Mouse (Mus musculus): ENCODE data around the gene Gm5868.
"Not testable (repeated sequence)": the region's sequence is repeated elsewhere in the genome, so short reads cannot be mapped to it uniquely, and the experiment has no call there.

The Gm5868 gene

DNA sequence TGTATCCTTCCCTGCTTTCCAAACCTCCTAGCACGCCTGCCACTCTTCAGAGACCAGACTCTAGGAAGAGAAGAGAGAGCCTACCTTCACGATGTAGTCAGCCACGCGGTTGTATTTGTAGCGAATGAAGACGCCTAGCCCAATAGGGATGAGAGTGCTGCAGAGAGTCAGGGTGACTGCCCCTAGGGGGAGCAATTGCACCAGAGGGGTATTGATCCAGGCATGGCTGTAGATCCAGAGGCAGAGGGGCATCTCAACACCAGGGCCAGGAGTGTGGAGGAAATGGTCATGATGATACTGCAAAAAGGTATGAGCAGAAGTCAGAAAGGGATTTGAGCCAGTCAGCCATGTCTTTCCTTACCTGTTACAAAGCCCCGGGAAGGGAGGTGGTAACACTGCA is 1.2 kb downstream of the Gm5868 start:
- peak; percentile 17; the same call in 1 of the 2 replicates for TF ChIP-seq CTCF (conservative IDR thresholded peaks at IDR 0.05; ENCODE audit: low read length)
- H3K4me1 ChIP-seq (replicated peaks; ENCODE audit: low read depth, low read length); H3K36me3 ChIP-seq (ENCODE audit: insufficient read depth, low read length); H3K4me3 ChIP-seq (replicated peaks; ENCODE audit: low read length); H3K9me3 ChIP-seq (ENCODE audit: low read length): not testable (repeated sequence)
- H3K27me3 ChIP-seq (ENCODE audit: insufficient read depth, low read length), result peaks cover 61% of the 10 kb centered on the region

DNA sequence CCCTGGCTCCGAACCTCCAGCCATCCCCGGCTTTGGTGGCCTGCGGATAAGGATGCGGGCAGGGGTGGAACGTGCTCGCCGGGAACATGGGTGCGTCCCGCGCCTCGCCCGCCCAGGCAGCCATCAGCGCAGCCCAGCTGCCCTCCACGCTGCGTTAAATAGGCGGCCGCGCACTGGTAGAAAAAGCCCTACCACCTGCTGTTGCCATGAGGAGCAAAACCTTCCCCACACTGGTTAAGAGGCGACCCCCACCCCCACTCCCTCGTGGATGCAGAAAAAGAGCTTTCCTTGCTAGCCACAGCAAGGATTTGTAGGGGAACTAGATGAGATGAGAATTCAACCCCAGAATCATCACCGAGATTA is 6.4 kb downstream of the Gm5868 start, which contains the start of gene Zar1:
TSS of gene Zar1 (minus strand) at position 285 of the 363 bp plus-strand sequence.
- not testable (repeated sequence) for H3K9me3 ChIP-seq (ENCODE audit: low read length); H3K36me3 ChIP-seq (ENCODE audit: insufficient read depth, low read length); H3K4me1 ChIP-seq (replicated peaks; ENCODE audit: low read depth, low read length)
- H3K4me3 ChIP-seq (replicated peaks; ENCODE audit: low read length), result peak within 1 kb of the TSS; percentile 71
- H3K27me3 ChIP-seq (ENCODE audit: insufficient read depth, low read length), result peaks cover 57% of the 10 kb centered on the region

- not testable (repeated sequence) for H3K4me1 ChIP-seq (replicated peaks; ENCODE audit: low read depth, low read length); H3K9me3 ChIP-seq (ENCODE audit: low read length); H3K36me3 ChIP-seq (ENCODE audit: insufficient read depth, low read length)
- peak overlapping the region; percentile 71 for H3K4me3 ChIP-seq (replicated peaks; ENCODE audit: low read length)
- peaks cover 54% of the 10 kb centered on the region for H3K27me3 ChIP-seq (ENCODE audit: insufficient read depth, low read length)
These were observed 7.0 kb downstream of the Gm5868 start for GRCm38 (mm10) chr5:72580088-72580969.

DNA sequence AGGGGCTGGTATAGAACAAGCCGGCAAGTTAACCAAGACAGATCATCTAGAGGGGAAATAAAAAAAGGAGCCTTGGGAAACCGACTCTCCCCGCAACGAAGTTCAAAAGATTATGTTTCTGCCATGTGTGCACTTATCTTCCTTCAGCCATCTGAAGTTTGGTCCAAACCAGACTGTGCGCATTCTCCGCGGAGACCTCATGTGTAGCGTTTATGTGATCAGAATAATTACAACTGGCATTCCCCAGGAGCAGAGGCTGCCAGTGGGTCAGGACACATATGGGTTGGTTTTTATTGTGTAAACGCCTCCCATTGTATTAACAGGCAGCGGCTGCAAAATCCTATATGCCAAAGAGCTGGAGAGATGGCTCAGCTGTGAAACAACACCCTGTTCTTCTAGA is 7.8 kb downstream of the Gm5868 start:
- not testable (repeated sequence) for H3K36me3 ChIP-seq (ENCODE audit: insufficient read depth, low read length)

GRCm38 (mm10) chr5:72565621-72566020 is 21.7 kb downstream of the Gm5868 start:
- Histone ChIP-seq H3K9me3 (ENCODE audit: low read length) (peaks cover 26% of the 10 kb centered on the region), H3K27me3 (ENCODE audit: insufficient read depth, low read length) (peaks cover 5% of the 10 kb centered on the region; the same call in 1 of the 2 replicates), H3K4me3 (replicated peaks; ENCODE audit: low read length) (no peak overlapping the region), H3K36me3 (ENCODE audit: insufficient read depth, low read length) (no peaks in the 10 kb centered on the region), H3K4me1 (replicated peaks; ENCODE audit: low read depth, low read length) (no peaks in the 10 kb centered on the region)
- no peak for TF ChIP-seq NANOG (IDR thresholded peaks at IDR 0.05; ENCODE audit: borderline replicate concordance, low read length)
- TF ChIP-seq CTCF (conservative IDR thresholded peaks at IDR 0.05; ENCODE audit: low read length), result no peak
- no peak for TF ChIP-seq POU5F1 (IDR thresholded peaks at IDR 0.05; ENCODE audit: borderline replicate concordance, low read length)

More for the DNA sequence above, 7.8 kb downstream of the Gm5868 start:
- peaks cover 54% of the 10 kb centered on the region for H3K27me3 ChIP-seq (ENCODE audit: insufficient read depth, low read length)
- H3K4me3 ChIP-seq (replicated peaks; ENCODE audit: low read length); H3K4me1 ChIP-seq (replicated peaks; ENCODE audit: low read depth, low read length); H3K9me3 ChIP-seq (ENCODE audit: low read length): not testable (repeated sequence)

DNA sequence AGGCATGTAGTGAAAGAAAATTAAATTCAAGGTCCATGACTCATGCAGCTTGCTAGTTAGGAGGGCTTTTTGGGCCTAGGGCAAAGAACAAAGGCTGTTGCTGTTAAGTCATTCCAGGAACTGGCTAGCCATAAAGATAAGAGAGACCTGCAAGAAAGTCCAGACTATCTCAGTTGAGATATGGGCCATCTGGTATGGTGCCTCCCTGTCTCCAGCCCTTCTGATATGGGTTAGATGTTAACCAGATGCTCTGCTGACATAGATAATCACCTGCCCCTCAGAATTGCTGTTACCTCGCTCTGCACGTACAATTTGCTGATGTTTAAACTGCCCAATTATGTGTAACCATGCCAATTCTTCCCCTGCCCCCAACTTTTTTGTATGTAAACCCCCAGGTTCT is 24.2 kb downstream of the Gm5868 start:
- H3K36me3 ChIP-seq (ENCODE audit: insufficient read depth, low read length); H3K4me1 ChIP-seq (replicated peaks; ENCODE audit: low read depth, low read length); H3K4me3 ChIP-seq (replicated peaks; ENCODE audit: low read length): not testable (repeated sequence)
- peaks cover 10% of the 10 kb centered on the region for H3K27me3 ChIP-seq (ENCODE audit: insufficient read depth, low read length)
- peaks cover 26% of the 10 kb centered on the region for H3K9me3 ChIP-seq (ENCODE audit: low read length)

DNA sequence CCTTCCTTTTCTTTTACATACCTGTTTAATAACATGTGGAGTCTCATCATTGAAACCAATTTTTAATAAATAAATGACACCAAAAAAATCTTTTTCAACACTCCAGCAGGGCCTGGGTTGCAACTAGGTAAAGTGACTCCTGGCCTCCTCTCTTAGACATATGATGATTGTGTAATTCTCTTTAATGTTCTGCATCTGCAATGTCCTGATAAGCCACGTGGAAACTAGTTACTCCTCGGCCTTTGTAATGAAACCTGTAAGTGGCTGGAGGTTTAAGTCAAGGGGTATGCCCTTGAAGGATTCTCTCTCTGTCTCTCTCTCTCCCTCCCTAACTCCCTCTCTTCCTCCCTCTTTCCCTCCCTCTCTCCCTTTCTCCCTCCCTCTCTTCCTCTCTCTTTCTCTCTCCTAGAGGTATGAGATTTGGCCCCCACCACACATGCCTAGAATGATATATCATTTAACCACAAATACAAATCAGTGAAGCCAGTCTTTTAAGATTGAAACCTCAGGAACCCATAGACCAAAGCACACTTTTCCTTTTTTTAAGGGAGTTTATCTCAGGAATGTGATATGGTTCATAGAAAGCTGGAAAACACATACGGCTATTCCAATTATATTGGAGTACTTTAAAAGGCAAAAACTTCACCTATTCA is 26.2 kb downstream of the Gm5868 start:
- TF ChIP-seq POU5F1 (IDR thresholded peaks at IDR 0.05; ENCODE audit: borderline replicate concordance, low read length), result no peak
- TF ChIP-seq CTCF (conservative IDR thresholded peaks at IDR 0.05; ENCODE audit: low read length), result no peak
- TF ChIP-seq NANOG (IDR thresholded peaks at IDR 0.05; ENCODE audit: borderline replicate concordance, low read length), result no peak
- Histone ChIP-seq H3K36me3 (ENCODE audit: insufficient read depth, low read length) (no peaks in the 10 kb centered on the region), H3K9me3 (ENCODE audit: low read length) (peaks cover 26% of the 10 kb centered on the region), H3K4me3 (replicated peaks; ENCODE audit: low read length) (no peak overlapping the region), H3K4me1 (replicated peaks; ENCODE audit: low read depth, low read length) (peaks cover 11% of the 10 kb centered on the region), H3K27me3 (ENCODE audit: insufficient read depth, low read length) (peaks cover 13% of the 10 kb centered on the region)

GRCm38 (mm10) chr5:72559544-72560049 is 27.8 kb downstream of the Gm5868 start, which contains the start of gene Nfxl1:
Gene Nfxl1, minus strand, starts transcription at chr5:72559684.
- peaks cover 11% of the 10 kb centered on the region for H3K4me1 ChIP-seq (replicated peaks; ENCODE audit: low read depth, low read length)
- H3K36me3 ChIP-seq (ENCODE audit: insufficient read depth, low read length), result peaks cover 4% of the 10 kb centered on the region
- H3K4me3 ChIP-seq (replicated peaks; ENCODE audit: low read length), result peak within 1 kb of the TSS; percentile 95
- TF ChIP-seq POU5F1 (IDR thresholded peaks at IDR 0.05; ENCODE audit: borderline replicate concordance, low read length) (no peak), CTCF (conservative IDR thresholded peaks at IDR 0.05; ENCODE audit: low read length) (no peak), NANOG (IDR thresholded peaks at IDR 0.05; ENCODE audit: borderline replicate concordance, low read length) (no peak)
- peaks cover 13% of the 10 kb centered on the region for H3K27me3 ChIP-seq (ENCODE audit: insufficient read depth, low read length)
- peaks cover 20% of the 10 kb centered on the region for H3K9me3 ChIP-seq (ENCODE audit: low read length)

Measured in E14TG2a.4 (cell line).